Mouse (Mus musculus) A20 (cell line): Measurements from ENCODE around the gene Ptpra.

Source experiments
- DNase-seq: peaks from one replicate; pipeline ENCODE4 v3.0.0-alpha.2; 2011; ENCODE audit warnings: low read depth, low spot score

The Ptpra gene

GRCm38 (mm10) chr2:130597601-130598010 is 147.5 kb downstream of the Ptpra start:
- DNase-seq: peak; percentile 42

DNA sequence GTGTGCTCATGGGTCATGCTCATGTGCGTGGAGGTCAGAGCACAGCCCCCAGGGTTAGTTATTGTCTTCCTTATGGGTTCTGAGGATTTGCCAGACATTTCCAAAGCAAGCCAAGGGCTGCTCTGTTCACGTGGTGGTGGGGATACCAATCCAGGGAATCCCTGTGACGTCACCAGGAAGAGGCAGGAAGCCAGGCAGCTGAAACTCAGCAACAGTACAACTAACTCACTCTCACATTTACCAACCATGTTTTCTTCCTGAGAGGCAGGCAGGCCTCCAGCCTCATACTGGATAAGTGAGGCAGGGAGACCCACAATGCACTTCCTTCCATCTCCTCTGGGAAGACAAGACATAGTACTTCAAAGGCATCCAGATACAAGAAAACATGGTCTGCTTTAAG is 148.3 kb downstream of the Ptpra start:
- DNase-seq: no peak

- DNase-seq: no peak
Observed at GRCm38 (mm10) chr2:130602195-130602594, 152.1 kb downstream of the Ptpra start.
